Mouse (Mus musculus) testis, adult 2 months (tissue): Measurements from ENCODE around the gene Zfp879.

Experiments
- CTCF ChIP-seq: fragments of 200-500 bp; IDR thresholded peaks from 2 replicates; pipeline ENCODE4 v1.5.1; 2012; ENCODE audit warnings: low read depth, mild to moderate bottlenecking, inconsistent platforms, low read length, moderate library complexity; ENCODE audit not compliant: control insufficient read depth, insufficient read depth, insufficient replicate concordance
- POLR2A ChIP-seq: fragments of 200-500 bp; IDR thresholded peaks from 2 replicates; pipeline ENCODE4 v1.6.1; 2012; ENCODE audit warnings: low read depth, mild to moderate bottlenecking, inconsistent platforms, low read length, moderate library complexity; ENCODE audit not compliant: control insufficient read depth

- TF ChIP-seq POLR2A (no peak), CTCF (no peak)
Measured at GRCm38 (mm10) chr11:50850177-50850735, 8.9 kb upstream of the Zfp879 start, which contains the start of gene Grm6.
